Mouse (Mus musculus) 3134 (cell line): ENCODE data around the gene Rhoj.
"Not testable (repeated sequence)": the region's sequence is repeated elsewhere in the genome, so short reads cannot be mapped to it uniquely, and the experiment has no call there.

Experiments used
- DNase-seq: peaks from one replicate; pipeline ENCODE4 v3.0.0-alpha.2; 2011; ENCODE audit warnings: low spot score; ENCODE audit not compliant: insufficient read length; ENCODE audit errors: extremely low read depth

The Rhoj gene

GRCm38 (mm10) chr12:75389308-75390135 lies 81.4 kb downstream of the Rhoj start:
- DNase-seq, result no peak

DNA sequence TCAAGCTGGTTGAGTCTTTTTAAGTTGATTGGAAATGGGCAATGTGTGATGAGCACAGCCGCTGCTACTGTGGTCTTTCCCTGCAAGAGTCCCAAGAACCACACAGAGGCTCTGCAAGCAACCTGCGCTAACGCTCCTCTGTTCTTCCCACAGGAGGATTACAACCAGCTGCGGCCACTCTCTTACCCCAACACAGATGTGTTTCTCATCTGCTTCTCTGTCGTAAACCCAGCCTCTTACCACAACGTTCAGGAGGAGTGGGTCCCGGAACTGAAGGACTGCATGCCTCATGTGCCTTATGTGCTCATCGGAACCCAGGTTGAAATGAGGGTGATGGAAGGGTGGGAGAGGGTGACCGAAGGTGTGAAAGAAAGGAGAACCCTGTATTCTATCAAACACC lies 83.4 kb downstream of the Rhoj start:
- no peak for DNase-seq

GRCm38 (mm10) chr12:75394011-75394773 lies 86.1 kb downstream of the Rhoj start:
- no peak for DNase-seq

DNA sequence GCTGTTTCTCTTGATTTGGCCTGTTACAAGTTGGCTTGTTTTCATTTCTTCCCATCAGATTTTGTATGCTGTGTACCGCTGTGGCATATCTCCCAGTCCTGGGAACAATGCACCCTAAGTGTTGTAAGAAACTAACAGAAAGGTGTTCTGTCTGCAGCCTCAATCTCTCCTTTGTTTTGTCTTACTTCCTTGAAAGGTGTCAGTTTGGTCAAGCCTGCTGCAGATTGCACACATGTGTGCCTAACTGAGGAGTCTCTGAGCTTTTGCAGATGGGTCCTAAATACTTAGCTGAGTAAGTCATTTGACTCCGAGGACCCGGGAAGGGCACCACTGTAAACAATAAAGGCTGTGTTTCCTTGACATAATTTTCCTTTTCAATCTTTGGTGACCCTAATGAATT lies 88.5 kb downstream of the Rhoj start:
- DNase-seq, result no peak

DNA sequence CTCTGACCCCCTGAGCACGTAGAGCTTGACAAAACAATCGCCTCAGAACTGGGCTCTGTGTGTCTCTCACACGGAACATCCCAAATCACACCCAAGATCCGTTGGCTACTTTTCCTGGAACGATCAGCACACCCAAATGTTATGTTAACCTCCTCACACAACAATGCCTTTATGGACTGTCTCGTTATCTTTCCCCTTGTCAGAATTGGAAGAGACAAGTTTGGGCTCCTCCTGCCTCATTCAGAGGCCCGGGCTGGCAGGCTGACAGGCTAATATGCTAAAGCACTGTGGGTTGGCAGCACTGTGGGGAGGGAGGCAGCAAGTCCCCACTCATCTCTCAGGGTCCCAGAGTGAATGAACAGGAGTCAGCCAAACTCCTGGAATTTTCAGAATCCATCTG lies 89.0 kb downstream of the Rhoj start:
- no peak for DNase-seq

- DNase-seq, result no peak
These were observed 104.8 kb downstream of the Rhoj start for GRCm38 (mm10) chr12:75412964-75413363.

DNA sequence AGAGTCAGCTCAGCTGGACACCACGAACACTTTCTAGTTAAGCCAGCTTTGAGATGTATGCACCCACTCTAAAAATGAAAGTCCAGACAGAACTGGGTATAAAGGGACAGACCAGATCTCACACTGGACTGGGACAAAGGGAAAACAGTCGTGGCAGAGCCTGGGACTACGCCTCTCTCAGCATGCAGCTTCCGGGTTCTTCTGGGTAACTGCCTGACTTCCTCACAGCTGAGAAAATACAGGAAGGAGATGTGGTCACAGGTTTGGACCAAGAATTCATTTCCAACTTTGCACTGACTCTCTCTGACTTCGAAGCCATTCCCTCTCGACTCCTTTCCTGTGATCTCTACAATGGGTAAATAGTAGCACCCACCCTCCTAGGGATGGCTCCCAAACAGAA lies 106.9 kb downstream of the Rhoj start:
- DNase-seq, result no peak

- DNase-seq, result no peak
These were observed 108.6 kb downstream of the Rhoj start, which contains the start of gene Gphb5 for GRCm38 (mm10) chr12:75416681-75417080. Gene Gphb5, minus strand, starts transcription at chr12:75416781.

DNA sequence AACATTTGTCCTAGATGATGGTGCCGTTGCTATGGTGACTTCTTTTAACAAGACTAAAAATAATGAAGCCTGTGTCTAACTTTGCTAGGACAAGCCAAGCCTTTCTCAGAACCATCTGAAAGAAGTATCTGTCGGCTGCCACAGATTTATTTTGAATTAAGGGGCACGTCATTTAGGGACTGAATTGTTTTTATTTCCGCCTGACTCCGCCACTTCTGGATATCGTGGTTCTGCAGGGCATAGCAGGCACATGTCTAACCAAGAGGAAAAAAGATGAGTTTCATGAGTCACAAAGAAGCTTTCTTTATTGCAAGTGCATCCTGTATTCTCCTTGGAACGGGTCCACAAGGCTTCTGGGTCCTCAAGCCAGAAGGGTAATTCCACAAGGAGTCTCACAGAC lies 116.2 kb downstream of the Rhoj start:
- DNase-seq, result no peak

DNA sequence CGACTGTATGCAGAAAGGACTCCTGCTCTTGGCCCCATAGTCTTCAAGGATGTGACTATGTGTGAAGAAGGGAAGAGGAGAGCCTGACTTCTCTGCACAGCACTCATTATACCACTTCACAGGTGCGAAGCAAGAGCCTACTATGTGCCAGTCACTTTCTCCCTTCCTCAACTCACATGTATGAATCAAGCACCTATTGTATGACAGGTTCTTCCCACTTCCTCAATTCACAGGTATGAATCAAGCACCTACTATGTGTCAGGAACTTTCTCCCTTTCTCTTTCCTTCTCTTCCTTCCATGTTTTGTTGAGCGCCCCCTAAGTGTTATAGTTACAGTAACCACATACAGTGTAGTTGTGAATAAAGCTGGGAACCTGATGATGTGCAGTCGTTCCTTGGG lies 116.7 kb downstream of the Rhoj start:
- no peak for DNase-seq

- DNase-seq, result no peak
These were observed 117.8 kb downstream of the Rhoj start for GRCm38 (mm10) chr12:75425882-75426281.

GRCm38 (mm10) chr12:75428719-75429118 lies 120.6 kb downstream of the Rhoj start:
- DNase-seq, result no peak

GRCm38 (mm10) chr12:75429685-75430396 lies 121.7 kb downstream of the Rhoj start:
- DNase-seq, result no peak

DNA sequence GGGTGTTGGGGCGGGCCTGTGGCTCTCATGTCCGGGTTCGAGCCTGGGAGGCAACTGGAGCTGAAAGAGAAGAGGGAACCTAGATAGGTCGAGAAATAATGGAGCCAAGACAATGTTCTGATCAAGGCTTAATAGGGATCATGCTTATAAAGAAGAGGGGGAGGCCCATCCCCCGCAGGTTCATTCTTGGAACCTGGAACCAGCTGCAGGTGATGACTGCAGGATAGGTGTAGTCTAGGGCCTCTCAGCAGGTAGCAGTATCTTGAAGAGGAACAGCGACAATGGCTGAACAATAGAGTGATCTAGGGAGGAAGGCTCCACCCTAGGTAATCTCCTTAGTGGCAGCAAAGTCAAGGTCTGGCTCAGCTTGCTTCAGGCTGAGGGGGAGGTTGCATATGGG lies 124.3 kb downstream of the Rhoj start:
- DNase-seq, result not testable (repeated sequence)

DNA sequence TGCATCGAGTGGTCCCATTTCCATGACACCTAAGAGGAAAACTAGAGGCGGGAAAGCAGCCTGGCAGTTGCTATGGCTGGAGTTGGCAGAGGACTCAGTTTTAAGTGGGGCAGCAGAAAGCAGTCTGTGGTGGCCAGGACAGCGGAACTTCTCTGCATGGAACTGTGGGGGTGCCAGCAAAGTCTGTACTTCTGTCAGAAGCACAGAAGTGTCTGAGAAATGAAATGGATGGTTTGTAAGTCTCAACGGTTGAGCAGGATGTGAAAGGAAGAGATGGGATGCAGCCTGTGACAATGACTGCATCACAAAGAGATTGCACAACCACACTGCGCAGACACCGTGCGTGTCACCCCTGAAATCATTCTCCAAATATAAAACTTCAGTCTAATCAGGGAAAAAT lies 138.1 kb downstream of the Rhoj start:
- no peak for DNase-seq

GRCm38 (mm10) chr12:75448921-75449320 lies 140.8 kb downstream of the Rhoj start:
- DNase-seq, result no peak

- no peak for DNase-seq
These were observed 141.4 kb downstream of the Rhoj start for GRCm38 (mm10) chr12:75449475-75449966.

DNA sequence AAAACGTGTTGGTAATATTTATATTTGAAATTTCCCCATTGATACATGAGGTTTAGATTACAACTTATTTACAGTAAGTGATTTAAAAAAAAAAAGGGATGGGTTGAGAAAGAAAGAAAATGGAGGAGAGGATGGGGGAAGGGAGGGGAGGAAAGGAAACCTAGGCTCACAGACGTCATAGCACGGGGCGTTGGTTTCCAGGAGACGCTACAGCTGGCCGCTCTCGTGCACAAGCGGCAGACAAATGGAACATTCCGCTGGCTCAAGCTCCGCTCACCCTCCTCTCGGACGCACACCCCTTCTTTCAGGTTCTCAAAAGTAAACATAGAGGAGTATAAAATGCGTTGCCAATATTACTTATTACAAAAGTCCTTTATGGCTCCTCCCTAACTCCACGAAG lies 141.9 kb downstream of the Rhoj start:
- DNase-seq, result no peak

GRCm38 (mm10) chr12:75450592-75450991 lies 142.5 kb downstream of the Rhoj start:
- DNase-seq, result no peak
